Mouse (Mus musculus) olfactory bulb, adult 2 months (tissue): Measurements from ENCODE around the gene Gm5662.
"Not testable (repeated sequence)": the region's sequence is repeated elsewhere in the genome, so short reads cannot be mapped to it uniquely, and the experiment has no call there.

Source experiments
- CTCF ChIP-seq: fragments of 200-500 bp; IDR thresholded peaks from 2 replicates; pipeline ENCODE4 v1.5.1; 2012; ENCODE audit warnings: low read depth, mild to moderate bottlenecking, low read length, moderate library complexity; ENCODE audit not compliant: insufficient read depth
- POLR2A ChIP-seq: fragments of 200-500 bp; IDR thresholded peaks from 2 replicates; pipeline ENCODE4 v1.6.1; 2012; ENCODE audit warnings: mild to moderate bottlenecking, low read depth, low read length, moderate library complexity; ENCODE audit not compliant: insufficient read depth

DNA sequence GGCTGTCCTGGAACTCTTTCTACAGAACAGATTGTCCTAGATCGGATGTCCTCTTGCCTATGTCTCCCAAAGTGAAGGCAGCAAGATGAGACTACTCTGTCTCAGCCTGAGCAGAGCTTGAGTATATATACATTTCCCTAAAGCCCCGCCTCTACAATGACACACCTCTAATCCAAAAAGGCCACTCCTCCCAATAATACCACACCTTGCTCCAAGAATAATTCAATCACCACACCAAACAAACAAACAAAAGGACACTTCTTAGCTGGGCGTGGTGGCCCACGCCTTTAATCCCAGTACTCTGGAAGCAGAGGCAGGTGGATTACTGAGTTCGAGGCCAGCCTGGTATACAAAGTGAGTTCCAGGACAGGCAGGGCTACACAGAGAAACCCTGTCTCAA, at the start of gene Gm5662:
- not testable (repeated sequence) for TF ChIP-seq CTCF, POLR2A
